Mouse (Mus musculus) spleen, adult 18-20 months (tissue): ENCODE data around the gene Upk1b.

Experiments
- DNase-seq, 2 experiments: peaks; one replicate each; pipeline ENCODE4 v3.0.0; 2022; ENCODE audit warnings: mixed read lengths in 2 of 2

Gene Upk1b

DNA sequence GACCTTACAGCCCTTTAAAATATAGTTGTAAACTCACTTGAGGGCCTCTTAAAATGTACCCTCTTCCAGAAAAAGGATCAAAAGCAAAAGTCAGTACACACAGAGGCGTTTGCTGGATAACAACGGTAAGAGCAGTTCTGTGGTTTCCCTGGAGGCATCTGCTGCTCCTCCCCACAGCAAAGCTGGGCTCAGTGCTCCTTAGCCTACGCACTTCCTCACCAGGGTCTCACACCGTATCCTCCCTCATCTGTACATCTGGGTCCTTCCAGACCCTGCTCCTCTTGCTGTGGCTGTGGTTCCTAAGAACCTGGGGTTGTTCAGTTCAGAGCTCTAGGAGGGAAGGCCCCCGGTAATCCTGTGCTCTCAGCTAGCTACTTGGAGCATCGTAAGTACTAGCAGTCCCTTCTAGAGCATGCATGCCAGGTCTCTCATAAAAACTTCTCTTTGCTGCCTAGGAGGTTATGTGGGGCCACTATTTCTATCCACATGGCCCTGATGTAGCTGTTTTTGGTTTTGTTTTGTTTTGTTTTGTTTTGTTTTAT lies 39.2 kb downstream of the Upk1b start:
- no peak for DNase-seq

DNA sequence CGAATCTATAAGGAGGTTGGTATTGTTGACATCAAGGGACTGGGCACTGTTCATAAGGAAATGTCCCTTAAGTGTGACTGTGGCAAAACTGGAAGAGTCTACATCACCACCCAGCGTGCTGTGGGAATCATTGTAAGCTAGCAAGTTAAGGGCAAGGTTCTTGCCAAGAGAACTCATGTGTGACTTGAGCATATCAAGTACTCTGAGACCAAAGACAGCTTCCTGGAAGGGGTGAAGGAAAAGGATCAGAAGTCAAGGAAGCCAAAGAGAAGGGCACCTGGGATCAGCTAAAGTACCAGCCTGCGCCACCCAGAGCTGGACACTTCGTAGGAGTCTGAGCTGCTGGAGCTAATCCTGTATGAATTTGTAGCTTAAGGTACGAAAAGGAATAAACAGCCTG lies 39.9 kb downstream of the Upk1b start:
- DNase-seq, result no peak

GRCm38 (mm10) chr16:38758104-38758861 lies 41.8 kb downstream of the Upk1b start:
- no peak for DNase-seq

DNA sequence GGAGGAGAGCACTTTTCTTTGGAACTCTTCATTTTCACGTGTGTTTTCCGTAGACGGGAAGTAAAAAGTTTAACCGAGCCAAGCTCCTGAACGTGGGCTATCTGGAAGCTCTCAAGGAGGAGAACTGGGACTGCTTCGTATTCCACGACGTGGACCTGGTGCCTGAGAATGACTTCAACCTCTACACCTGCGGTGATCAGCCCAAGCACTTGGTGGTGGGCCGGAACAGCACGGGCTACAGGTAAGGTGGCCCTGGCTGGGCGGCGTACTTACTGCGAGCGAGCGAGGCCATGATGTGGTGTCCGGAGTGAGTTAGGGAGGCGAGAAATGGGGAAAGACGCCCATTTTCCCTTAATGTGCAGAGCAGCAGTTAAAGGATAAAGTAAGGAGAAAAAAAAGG lies 42.5 kb downstream of the Upk1b start:
- no peak for DNase-seq

DNA sequence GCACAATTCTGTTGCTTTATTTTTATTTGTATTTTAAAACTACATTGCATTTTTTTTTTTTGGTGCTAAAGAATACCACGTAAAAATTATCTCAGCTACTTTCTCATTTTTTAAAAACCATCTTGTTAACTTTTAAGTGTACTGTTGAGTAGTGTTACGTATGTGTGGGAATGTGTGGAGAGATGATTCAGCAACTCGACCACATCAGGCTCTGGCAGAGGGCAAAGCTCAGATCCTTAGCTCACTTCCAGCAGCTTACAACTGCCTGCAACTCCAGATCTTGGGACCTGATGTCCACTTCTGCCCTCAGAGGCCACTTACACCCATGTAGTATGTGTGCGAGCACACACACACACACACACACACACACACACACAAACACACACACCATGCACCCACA lies 43.6 kb downstream of the Upk1b start:
- DNase-seq, result no peak

DNA sequence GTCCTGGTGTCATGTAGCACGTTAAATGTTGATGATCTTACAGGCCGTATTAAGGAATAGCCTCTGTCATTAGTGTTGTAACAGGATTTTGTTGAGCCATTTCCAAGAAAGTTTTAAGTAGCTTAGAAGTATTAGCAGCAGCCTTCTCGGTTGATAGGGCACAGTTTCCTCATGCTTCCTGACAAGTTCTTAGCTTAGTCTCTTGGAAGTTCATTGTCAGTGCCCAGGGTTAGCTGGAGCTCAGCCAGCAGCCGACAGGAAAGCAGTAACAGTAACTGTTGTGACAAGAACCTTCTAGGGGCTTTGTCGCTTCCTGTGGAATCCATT lies 44.0 kb downstream of the Upk1b start:
- no peak for DNase-seq

- no peak for DNase-seq
Measured at GRCm38 (mm10) chr16:38755452-38756176, 44.5 kb downstream of the Upk1b start.

DNA sequence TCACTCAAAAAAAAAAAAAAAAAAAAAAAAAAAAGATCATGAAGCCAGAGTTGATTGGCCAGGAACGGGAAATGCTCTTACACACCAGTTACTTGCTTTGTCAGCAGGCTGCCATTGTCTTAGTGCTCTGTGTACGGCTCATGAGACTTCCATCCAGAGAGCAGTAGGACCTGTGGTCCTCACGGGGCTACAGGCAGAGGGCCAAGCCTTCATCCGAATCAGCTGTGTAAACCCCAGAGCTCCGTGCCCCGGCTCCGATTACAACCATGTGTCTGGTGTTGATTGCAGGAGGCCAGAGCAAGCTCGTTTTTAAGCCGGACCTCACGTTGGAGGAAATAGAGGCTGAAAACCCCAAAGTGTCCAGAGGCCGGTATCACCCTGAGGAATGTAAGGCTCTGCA lies 46.5 kb downstream of the Upk1b start:
- no peak for DNase-seq

- DNase-seq, result no peak
Measured at GRCm38 (mm10) chr16:38750803-38751202, 49.3 kb downstream of the Upk1b start.

DNA sequence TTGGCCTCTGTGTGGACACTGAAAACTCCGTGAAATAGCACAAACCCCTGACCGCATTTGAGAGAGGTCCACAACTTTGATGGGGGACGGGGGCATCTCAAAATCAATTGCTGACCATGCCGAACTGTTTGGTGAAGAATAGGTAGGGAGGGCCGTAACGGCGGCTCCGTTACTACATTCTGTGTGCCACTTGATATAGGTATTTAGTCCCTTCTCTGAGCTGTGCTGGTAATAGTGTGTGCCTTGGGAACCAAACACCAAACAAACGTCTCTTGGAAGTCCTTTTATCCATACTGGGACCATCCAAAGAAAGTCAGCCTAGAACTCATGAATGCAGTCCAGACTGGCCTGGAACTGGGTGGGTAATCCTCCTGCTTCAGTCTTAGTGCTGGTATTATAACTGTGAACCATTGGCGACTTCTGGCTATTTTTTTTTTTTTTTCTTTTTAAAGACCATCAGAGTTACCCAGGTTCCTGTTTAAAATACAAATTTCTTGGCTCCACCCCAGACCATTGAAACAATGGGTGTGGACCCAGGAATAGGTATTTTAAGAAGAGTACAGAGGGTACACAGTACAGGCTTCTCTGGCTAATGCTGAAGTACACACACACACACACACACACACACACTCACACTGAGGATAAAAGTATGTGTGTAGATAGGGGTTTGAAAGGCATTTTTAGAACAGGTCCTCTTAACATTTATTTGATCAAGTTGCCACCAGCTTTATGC lies 56.0 kb downstream of the Upk1b start:
- no peak for DNase-seq

DNA sequence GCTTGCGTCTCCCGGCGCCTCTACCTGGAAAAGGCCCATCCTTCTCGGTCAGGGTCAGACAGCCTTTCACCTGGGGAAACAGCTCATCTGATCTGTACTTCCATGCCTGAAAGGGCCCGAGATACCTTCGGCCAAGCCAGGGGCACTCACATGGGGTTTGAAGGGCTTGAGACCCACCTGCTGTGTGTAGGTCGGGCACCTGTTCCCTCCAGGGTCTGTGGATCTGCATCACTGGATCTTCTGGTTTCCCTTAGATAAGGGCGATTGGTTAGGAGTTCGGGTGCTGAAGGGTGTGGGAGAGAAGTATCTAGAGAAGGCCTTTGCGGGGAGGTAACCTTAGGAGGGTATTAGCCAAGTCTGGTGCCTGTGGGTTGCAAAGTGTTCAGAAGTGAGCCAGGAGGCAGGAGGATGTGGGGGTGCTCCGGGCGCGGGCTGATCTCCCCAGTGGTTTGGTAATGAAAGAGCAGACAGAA lies 57.4 kb downstream of the Upk1b start:
- no peak for DNase-seq

DNA sequence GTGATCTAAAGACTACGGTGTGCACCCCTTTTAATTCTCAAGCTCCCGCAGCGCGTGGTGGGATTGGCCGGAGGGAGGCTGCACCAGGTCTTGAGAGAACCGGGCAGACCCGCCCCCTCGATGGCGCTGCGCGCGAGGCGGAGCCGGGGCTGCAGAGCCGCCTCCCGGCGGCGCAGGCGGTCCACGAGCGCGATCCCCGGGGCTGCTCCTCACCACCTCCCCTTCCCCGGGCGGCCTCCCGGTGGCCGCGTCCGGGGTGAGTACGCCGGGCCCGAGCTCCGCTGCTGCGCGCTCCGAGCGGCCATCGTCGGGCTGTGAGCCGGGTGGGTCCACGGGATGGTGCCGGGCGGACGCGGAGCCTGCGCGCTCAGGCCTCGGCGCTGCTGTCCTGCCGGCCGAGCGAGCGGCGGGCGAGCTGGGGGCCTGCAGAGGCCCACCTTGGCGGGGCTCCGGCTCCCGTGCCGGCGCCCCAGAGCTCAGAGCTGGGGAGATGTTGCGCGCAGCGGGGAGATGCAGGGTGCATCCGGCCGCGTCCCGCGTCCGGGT lies 57.9 kb downstream of the Upk1b start, which contains the start of gene B4galt4:
B4galt4 (plus strand) TSS at position 152 of the 546 bp plus-strand sequence.
- DNase-seq, result peak; percentile 24 to 45

GRCm38 (mm10) chr16:38741204-38741903 lies 58.8 kb downstream of the Upk1b start:
- DNase-seq, result no peak

DNA sequence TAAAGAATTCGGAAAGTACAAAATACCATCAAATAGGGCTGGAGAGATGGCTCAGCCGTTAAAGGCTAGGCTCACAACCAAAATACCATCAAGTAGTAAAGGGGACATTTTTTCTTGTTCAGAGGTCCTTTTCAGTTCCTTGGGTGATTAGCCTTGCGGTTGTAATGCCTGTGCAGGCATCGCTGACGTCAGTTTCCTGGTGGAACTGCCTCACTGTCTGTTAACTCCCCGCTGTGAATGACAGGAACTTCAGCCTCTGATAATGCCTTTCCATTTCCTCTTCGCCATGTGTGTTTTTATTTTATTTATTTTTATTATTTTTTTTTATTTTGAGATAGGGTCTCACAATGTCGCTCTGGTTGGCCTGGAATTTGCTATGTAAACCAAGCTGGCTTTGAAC lies 69.2 kb downstream of the Upk1b start:
- DNase-seq, result no peak

GRCm38 (mm10) chr16:38729610-38730288 lies 70.4 kb downstream of the Upk1b start:
- DNase-seq, result no peak

- DNase-seq, result no peak
Measured at GRCm38 (mm10) chr16:38729139-38729538, 71.0 kb downstream of the Upk1b start.

- DNase-seq, result no peak
Measured at GRCm38 (mm10) chr16:38728576-38729132, 71.5 kb downstream of the Upk1b start.

GRCm38 (mm10) chr16:38724974-38725373 lies 75.2 kb downstream of the Upk1b start:
- no peak for DNase-seq

GRCm38 (mm10) chr16:38724256-38724655 lies 75.9 kb downstream of the Upk1b start:
- no peak for DNase-seq
